Mouse (Mus musculus) large intestine, adult 2 months (tissue): ENCODE data around the gene Olfr457. TPM values are rescaled to one million over a fixed set of nuclear protein-coding genes. Genes with fewer than 3 reads are reported as not detected.
"Not testable (repeated sequence)": the region's sequence is repeated elsewhere in the genome, so short reads cannot be mapped to it uniquely, and the experiment has no call there.

Source experiments
- DNase-seq: peaks from one replicate; pipeline ENCODE4 v3.0.0-alpha.2; 2012; ENCODE audit warnings: low read depth, low spot score
- WGBS: fragments of 180-500 bp; shearing (Covaris S2); methylation state at CpG from one replicate; pipeline ENCODE4 v1.1.7; 2018; 5-methylcytosine and 5-hydroxymethylcytosine counted together
- polyA plus RNA-seq: library from polyadenylated mRNA; depleted of rRNA; stranded (reverse); fragments of >200 nt; gene quantifications from 2 replicates; pipeline ENCODE4 v1.2.3, GENCODE M21; 2012; rRNA removed

Olfr457 gene
- not detected in 2 replicates for polyA plus RNA-seq

- WGBS = 51% methylated on average over 1 of the region's 1 CpGs
Measured at GRCm38 (mm10) chr6:42476235-42476634, at the start of gene Olfr457. Olfr457 (minus strand) TSS chr6:42476335.

GRCm38 (mm10) chr6:42513461-42513860 is 37.3 kb upstream of the Olfr457 start:
- WGBS = 49% methylated on average over 1 of the region's 1 CpGs
- DNase-seq = no peak

More at GRCm38 (mm10) chr6:42476235-42476634, at the start of gene Olfr457:
- no peak for DNase-seq

- DNase-seq = no peak
Measured at GRCm38 (mm10) chr6:42509311-42509710, 33.2 kb upstream of the Olfr457 start.

GRCm38 (mm10) chr6:42503478-42503877 is 27.3 kb upstream of the Olfr457 start:
- 82% methylated on average over 2 of the region's 2 CpGs for WGBS
- DNase-seq = no peak

- no peak for DNase-seq
- WGBS = 66% methylated on average over 1 of the region's 1 CpGs
Measured at GRCm38 (mm10) chr6:42489731-42490130, 13.6 kb upstream of the Olfr457 start.

GRCm38 (mm10) chr6:42487114-42487513 is 11.0 kb upstream of the Olfr457 start, which contains the start of gene Olfr456:
Olfr456 (minus strand) TSS chr6:42487214.
- WGBS = 79% methylated on average over 1 of the region's 1 CpGs
- no peak for DNase-seq

- DNase-seq = no peak
Measured at GRCm38 (mm10) chr6:42484633-42485032, 8.5 kb upstream of the Olfr457 start.

GRCm38 (mm10) chr6:42471298-42471697 is 4.8 kb downstream of the Olfr457 start:
- 93% methylated on average over 4 of the region's 4 CpGs for WGBS
- DNase-seq = not testable (repeated sequence)

- WGBS = 87% methylated on average over 4 of the region's 4 CpGs
- no peak for DNase-seq
Measured at GRCm38 (mm10) chr6:42470542-42470941, 5.6 kb downstream of the Olfr457 start.

- WGBS = 63% methylated on average over 1 of the region's 1 CpGs
- DNase-seq = no peak
Measured at GRCm38 (mm10) chr6:42465096-42465495, 11.0 kb downstream of the Olfr457 start, which contains the start of gene Olfr458. Olfr458 (minus strand) TSS chr6:42465196.

GRCm38 (mm10) chr6:42447381-42447780 is 28.8 kb downstream of the Olfr457 start:
- WGBS = 68% methylated on average over 2 of the region's 2 CpGs
- DNase-seq = no peak

GRCm38 (mm10) chr6:42444491-42444890 is 31.6 kb downstream of the Olfr457 start:
- 69% methylated on average over 2 of the region's 2 CpGs for WGBS
- no peak for DNase-seq

- no peak for DNase-seq
- 62% methylated on average over 2 of the region's 2 CpGs for WGBS
Measured at GRCm38 (mm10) chr6:42441395-42441794, 34.7 kb downstream of the Olfr457 start.

- 59% methylated on average over 2 of the region's 2 CpGs for WGBS
- DNase-seq = no peak
Measured at GRCm38 (mm10) chr6:42435490-42435889, 40.6 kb downstream of the Olfr457 start.

- no peak for DNase-seq
- 71% methylated on average over 6 of the region's 6 CpGs for whole genome bisulfite sequencing
Measured at GRCm38 (mm10) chr6:42434446-42434845, 41.7 kb downstream of the Olfr457 start, which contains the start of gene Tas2r126. Tas2r126 (plus strand) TSS chr6:42434535.

GRCm38 (mm10) chr6:42433554-42433953 is 42.6 kb downstream of the Olfr457 start:
- 47% methylated on average over 2 of the region's 2 CpGs for WGBS
- DNase-seq = no peak

GRCm38 (mm10) chr6:42426337-42426736 is 49.8 kb downstream of the Olfr457 start:
- DNase-seq = no peak
- WGBS = 80% methylated on average over 4 of the region's 4 CpGs

- DNase-seq = no peak
- 89% methylated on average over 3 of the region's 3 CpGs for WGBS
Measured at GRCm38 (mm10) chr6:42424472-42424871, 51.7 kb downstream of the Olfr457 start.

- 41% methylated on average over 2 of the region's 2 CpGs for WGBS
Measured at GRCm38 (mm10) chr6:42421439-42421838, 54.7 kb downstream of the Olfr457 start.

GRCm38 (mm10) chr6:42419443-42419842 is 56.7 kb downstream of the Olfr457 start:
- 69% methylated on average over 2 of the region's 2 CpGs for WGBS
- DNase-seq = no peak

More at GRCm38 (mm10) chr6:42421439-42421838, 54.7 kb downstream of the Olfr457 start:
- DNase-seq = no peak
